Mouse (Mus musculus) spleen, adult 10 weeks (tissue): ENCODE measurements around the gene Zfp82. TPM values are rescaled to one million over a fixed set of nuclear protein-coding genes. Genes with fewer than 3 reads are reported as not detected.

Experiments
- polyA plus RNA-seq: library from polyadenylated mRNA; stranded (reverse); fragments of 350-450 nt; fragmentation: Illumina TruSeq; extraction: RNeasy Lipid Tissue Mini Kit (QIAGEN cat#74804); gene quantifications from one replicate; pipeline ENCODE4 v1.2.3, GENCODE M21; 2015; ENCODE audit warnings: low replicate concordance; ENCODE audit not compliant: insufficient read depth

Gene Zfp82
- polyA plus RNA-seq: 10.2 TPM

DNA sequence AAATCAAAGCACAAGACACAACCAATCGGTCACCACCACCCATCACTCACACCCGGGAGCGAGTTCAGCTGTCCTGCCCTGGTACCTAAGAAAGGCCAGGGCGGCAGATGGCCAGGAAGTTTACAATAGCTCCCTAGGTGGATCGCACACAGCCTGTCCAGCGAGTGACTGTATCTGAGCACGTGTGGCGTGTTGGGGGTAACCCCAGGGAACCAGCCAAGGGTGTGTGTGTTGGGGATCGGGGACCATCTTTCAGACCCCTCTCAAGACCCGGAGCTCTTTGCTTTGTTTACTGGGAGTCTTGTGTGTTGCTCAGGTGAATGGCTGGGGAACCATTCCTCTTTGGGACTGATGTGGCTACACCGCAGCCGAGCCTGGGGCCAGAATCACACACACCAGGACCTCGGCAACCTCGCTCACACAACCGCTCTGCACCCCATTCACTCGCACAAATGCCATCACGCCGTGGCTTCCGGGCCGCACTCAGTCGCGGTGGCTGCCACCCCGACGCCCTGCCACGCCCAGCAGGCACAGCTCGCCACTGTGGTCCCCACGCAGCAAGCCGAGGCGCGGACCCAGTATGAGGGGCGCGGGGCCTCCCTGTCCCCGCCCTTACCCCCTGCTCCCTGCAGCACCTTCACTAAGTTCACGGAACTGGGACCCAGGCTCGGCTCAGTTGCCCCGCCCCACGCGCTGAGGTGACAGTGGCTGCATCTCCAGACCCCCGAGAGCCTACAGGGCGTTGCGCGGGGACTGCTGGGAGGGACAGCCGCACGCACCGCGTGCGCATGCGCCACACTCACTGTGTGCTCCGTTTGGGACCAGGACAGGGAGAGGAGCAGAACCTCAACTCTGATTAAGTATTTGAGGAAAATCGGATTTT is at the start of gene Zfp82:
TSS of gene Zfp82 (minus strand) at position 755 of the 883 bp plus-strand sequence.

DNA sequence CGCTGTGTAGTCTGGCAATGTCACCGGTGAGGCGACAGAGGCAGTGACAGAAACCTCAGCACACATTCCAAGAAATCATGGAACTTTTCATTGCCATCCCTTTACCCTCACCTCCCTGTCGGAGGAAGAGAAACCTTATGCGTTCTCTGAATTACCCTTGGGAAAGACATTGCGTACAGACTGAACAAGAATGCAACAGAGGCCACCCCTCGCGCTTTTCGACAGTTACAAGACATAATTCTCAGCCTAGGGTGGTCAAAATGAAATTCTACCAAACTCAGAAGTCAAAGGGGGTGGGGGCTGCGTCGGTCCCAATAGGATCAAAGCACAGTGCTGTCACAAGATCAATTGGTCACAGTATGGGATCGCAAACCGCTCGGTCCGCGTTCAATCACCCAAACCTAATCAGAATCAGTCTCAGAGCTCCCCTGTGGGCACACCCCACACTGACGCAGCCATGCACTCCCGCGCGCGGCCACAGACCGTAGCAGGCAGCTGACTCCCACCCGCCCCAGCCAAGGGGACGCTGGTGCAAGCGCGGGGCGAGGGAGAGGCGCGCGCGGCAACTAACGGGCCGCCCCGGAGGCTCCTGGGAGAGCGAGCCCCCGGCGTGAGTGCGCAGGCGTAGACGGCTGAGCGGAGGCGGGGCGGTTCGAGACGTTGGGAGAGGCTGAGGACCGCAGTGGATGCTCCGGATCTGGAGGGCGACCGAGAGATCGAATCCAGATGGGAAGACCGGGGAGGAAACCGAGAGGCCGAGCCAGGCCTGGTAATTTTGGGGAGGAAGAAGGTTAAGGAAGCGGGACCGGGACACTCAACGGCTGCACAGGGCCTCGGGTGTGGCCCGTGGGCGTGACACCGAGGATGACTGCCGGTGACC is 48.8 kb upstream of the Zfp82 start, which contains the start of gene Zfp382:
TSS of gene Zfp382 (plus strand) at position 635 of the 880 bp plus-strand sequence.

DNA sequence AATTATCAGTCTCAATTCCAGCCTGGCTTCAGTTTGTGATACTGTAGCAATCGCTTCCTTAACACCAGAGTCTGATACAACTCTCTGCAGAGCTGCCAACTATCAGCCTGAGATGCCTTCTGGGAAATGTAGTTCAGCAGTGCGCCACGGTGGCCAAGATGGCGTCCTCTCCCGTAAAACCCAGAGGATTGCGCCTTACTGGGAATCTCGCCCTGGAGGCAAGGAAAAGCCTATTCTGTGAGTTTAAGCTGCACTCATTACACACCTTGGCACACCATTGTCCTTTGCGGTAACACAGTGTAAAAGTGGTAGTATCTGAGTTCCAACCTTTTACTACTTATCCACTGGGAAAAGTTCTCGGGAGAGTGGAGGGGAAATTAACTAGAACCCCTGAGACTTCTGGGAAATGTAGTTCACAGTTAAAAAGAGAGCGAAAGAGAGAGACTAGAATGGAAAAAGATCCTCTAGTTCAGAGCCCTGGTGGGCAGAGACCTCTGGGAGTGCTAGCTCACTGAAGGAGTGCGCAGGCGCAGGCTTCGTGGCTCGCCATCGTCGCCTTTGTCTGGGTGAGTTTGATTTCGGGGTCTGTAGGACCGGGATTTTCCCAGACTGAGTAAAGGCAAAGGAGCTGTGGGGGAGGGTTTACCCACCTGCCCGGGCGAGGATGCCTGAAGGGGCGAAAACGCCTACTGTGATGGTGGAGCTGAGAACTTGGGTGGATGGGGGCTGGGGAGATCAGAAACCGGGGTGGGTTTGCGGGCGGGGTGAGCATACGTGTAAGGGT is 22.1 kb upstream of the Zfp82 start, which contains the start of gene Zfp260:
TSS of gene Zfp260 (plus strand) at position 132 of the 784 bp plus-strand sequence.

DNA sequence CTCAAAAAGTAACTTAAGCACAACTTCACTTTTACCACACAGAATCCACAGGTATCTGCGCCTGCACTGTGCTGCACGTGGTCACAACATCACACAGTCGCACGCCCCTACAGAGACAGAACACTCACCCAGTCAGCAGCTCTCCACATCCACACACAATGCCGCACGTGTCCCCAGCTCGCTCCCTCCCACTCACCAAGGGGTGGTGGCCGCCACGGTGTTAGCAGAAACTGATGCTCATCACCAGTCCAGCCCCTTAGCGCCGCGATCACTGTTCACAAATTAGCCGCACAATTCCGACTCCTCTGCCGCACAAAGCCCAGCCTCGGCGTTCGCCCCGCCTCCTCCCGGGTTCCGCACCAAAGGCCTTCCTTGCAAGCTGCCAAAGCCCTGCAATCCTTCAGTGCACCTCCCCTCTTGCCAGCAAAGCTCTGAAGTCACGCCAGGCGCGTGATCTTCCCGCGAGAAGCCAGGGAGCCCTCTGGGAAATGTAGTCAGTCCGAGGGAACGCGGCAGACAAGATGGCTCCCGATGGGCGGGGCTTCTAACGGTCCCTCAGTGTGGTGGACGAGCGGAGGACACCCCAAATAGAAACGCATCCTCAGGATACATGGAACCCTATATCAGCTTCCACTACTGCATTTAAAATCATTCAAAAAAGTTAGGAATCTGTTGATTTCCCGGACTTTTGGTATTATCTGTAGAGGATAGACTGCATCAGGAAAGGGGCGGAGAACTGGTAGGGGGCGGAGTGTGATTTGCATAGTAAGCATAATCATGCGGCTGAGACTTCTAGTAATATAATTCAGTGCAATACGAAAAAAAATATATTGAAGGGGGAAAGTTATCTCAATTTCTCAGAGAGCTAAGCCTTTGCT is 17.6 kb upstream of the Zfp82 start, which contains the start of the genes Gm26920 and Zfp566:
TSS of gene Gm26920 (minus strand) at position 319 of the 878 bp plus-strand sequence.
TSS of gene Zfp566 (minus strand) at position 436 of the 878 bp plus-strand sequence.

DNA sequence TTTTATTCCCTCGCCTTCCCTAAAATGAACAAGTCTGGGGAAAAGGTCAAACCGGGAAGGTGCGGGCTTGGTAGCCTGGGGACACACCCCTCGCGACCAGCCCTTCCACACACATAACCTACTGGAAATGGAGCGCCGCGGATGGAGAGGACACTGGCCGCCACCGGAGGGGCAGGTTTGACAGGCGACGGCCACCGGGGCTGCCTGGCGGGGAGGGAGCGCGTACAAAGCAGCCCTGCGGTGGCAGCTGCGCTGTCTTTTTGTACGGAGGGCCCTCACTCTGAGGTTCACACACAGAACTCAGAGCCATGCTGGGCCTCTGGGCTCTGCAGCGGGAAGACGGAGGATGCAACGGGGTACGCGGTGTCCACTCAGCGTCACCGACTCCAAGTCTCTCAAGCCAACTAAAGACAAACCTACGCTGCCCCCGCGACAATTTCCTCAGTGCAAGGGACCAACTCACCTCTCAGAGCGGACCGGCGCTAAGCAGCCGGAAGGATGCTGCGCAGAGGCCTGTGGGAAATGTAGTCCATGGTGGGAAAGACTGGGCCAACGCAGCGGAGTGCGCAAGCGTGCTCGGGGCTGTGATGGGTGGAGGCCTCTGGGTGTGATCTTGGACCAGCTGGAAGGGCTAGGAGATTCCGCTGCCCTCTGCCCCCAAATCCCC is 21.7 kb downstream of the Zfp82 start, which contains the start of gene Zfp14:
TSS of gene Zfp14 (minus strand) at position 499 of the 667 bp plus-strand sequence.

Other genes with a start within 250 kb of the Zfp82 start
- gene Zfp940, start 219.2 kb downstream of the Zfp82 start, polyA plus RNA-seq: 6.4 TPM
- gene Zfp420, start 212.9 kb downstream of the Zfp82 start, polyA plus RNA-seq: 30.2 TPM
- gene Zfp27, start 166.3 kb downstream of the Zfp82 start, polyA plus RNA-seq: 6.2 TPM
- gene Zfp383, start 164.7 kb downstream of the Zfp82 start, polyA plus RNA-seq: 9.2 TPM
- gene Zfp74, start 118.8 kb downstream of the Zfp82 start, polyA plus RNA-seq: 7.3 TPM
- 11.5 TPM for gene Zfp568, start 88.9 kb downstream of the Zfp82 start, polyA plus RNA-seq
- gene Zfp14, start 21.5 kb downstream of the Zfp82 start, polyA plus RNA-seq: 6.0 TPM
- gene Gm26920, start 17.5 kb upstream of the Zfp82 start, polyA plus RNA-seq: 1.5 TPM
- gene Zfp566, start 17.6 kb upstream of the Zfp82 start, polyA plus RNA-seq: 10.1 TPM
- gene Zfp260, start 21.9 kb upstream of the Zfp82 start, polyA plus RNA-seq: 76.0 TPM
- gene Zfp382, start 49.0 kb upstream of the Zfp82 start, polyA plus RNA-seq: 8.5 TPM
- 56.8 TPM for gene Zfp146, start 96.8 kb upstream of the Zfp82 start, polyA plus RNA-seq
- gene Cox7a1, start 111.2 kb upstream of the Zfp82 start, polyA plus RNA-seq: not detected
- 236 TPM for gene Capns1, start 125.9 kb upstream of the Zfp82 start, polyA plus RNA-seq
- gene Polr2i, start 159.0 kb upstream of the Zfp82 start, polyA plus RNA-seq: 7.5 TPM
- 39.6 TPM for gene Tbcb, start 159.4 kb upstream of the Zfp82 start, polyA plus RNA-seq
- not detected for gene Ovol3, start 162.8 kb upstream of the Zfp82 start, polyA plus RNA-seq
- gene Thap8, start 207.2 kb upstream of the Zfp82 start, polyA plus RNA-seq: 0.23 TPM
- gene Wdr62, start 207.5 kb upstream of the Zfp82 start, polyA plus RNA-seq: 3.9 TPM
- 15.0 TPM for gene Clip3, start 218.8 kb upstream of the Zfp82 start, polyA plus RNA-seq
- gene Alkbh6, start 235.8 kb upstream of the Zfp82 start, polyA plus RNA-seq: 25.9 TPM
- 3.6 TPM for gene Syne4, start 241.9 kb upstream of the Zfp82 start, polyA plus RNA-seq
- gene E130208F15Rik, start 248.8 kb upstream of the Zfp82 start, polyA plus RNA-seq: 1.0 TPM